Mouse (Mus musculus): ENCODE data around the gene Map3k1. TPM values are rescaled to one million over a fixed set of nuclear protein-coding genes. Genes with fewer than 3 reads are reported as not detected.
"Not testable (repeated sequence)": the region's sequence is repeated elsewhere in the genome, so short reads cannot be mapped to it uniquely, and the experiment has no call there.

Map3k1 gene
- polyA plus RNA-seq, 1 experiment from 2014 or later: 11.1 TPM

GRCm38 (mm10) chr13:111703952-111704351, 104.8 kb downstream of the Map3k1 start:
- not testable (repeated sequence) for H3K27me3 ChIP-seq; H3K4me2 ChIP-seq; H3K9ac ChIP-seq; H3K27ac ChIP-seq; H3K4me3 ChIP-seq; ATAC-seq; H3K4me1 ChIP-seq; H3K9me3 ChIP-seq (replicated peaks)
- 88% methylated on average over 4 of the region's 4 CpGs for WGBS
- peaks cover 76% of the 10 kb centered on the region for H3K36me3 ChIP-seq (ENCODE audit: poor library complexity, severe bottlenecking)

GRCm38 (mm10) chr13:111703396-111703795, 105.4 kb downstream of the Map3k1 start:
- H3K9ac ChIP-seq: no peak overlapping the region
- H3K4me3 ChIP-seq: no peak overlapping the region
- WGBS: 95% methylated on average over 10 of the region's 10 CpGs
- no peaks in the 10 kb centered on the region for H3K27me3 ChIP-seq
- H3K36me3 ChIP-seq (ENCODE audit: poor library complexity, severe bottlenecking): peaks cover 70% of the 10 kb centered on the region
- no peaks in the 10 kb centered on the region for H3K9me3 ChIP-seq (replicated peaks)
- ATAC-seq: no peak
- no peak overlapping the region for H3K27ac ChIP-seq
- H3K4me1 ChIP-seq: no peaks in the 10 kb centered on the region
- H3K4me2 ChIP-seq: no peak overlapping the region

Other genes starting within 250 kb of the Map3k1 start
- gene Gm10198, start 216.2 kb downstream of the Map3k1 start, polyA plus RNA-seq (2015; fragmentation: Nextera tagmentation; extraction: Ambion mirVana): not detected in 2 replicates
- gene Mier3, start 128.0 kb downstream of the Map3k1 start, polyA plus RNA-seq (2015; fragmentation: Nextera tagmentation; extraction: Ambion mirVana): 19.8 and 21.4 TPM in 2 replicates

Data from forebrain, embryonic 13.5 days (tissue).